Mouse (Mus musculus) testis, adult 2 months (tissue): ENCODE results near the gene Mfng.

Source experiments
- CTCF ChIP-seq: fragments of 200-500 bp; IDR thresholded peaks from 2 replicates; pipeline ENCODE4 v1.5.1; 2012; ENCODE audit warnings: low read depth, mild to moderate bottlenecking, inconsistent platforms, low read length, moderate library complexity; ENCODE audit not compliant: control insufficient read depth, insufficient read depth, insufficient replicate concordance
- POLR2A ChIP-seq: fragments of 200-500 bp; IDR thresholded peaks from 2 replicates; pipeline ENCODE4 v1.6.1; 2012; ENCODE audit warnings: low read depth, mild to moderate bottlenecking, inconsistent platforms, low read length, moderate library complexity; ENCODE audit not compliant: control insufficient read depth

- no peak for TF ChIP-seq CTCF
- TF ChIP-seq POLR2A, result no peak
These were observed 36.5 kb upstream of the Mfng start for GRCm38 (mm10) chr15:78809739-78810138.
